Mouse (Mus musculus) lung, adult 2 months (tissue): ENCODE data around the gene Htra1. TPM values are rescaled to one million over a fixed set of nuclear protein-coding genes. Genes with fewer than 3 reads are reported as not detected.

Experiments
- DNase-seq: peaks from one replicate; pipeline ENCODE4 v3.0.0; 2022
- H3K4me1 ChIP-seq: fragments of 200-500 bp; 2 replicates; pipeline ENCODE4 v1.6.1; 2011; ENCODE audit warnings: low read length; ENCODE audit not compliant: control insufficient read depth, insufficient read depth
- H3K4me3 ChIP-seq: fragments of 200-500 bp; replicated peaks from 2 replicates; pipeline ENCODE3; 2011; ENCODE audit warnings: low read depth, mild to moderate bottlenecking, control low read depth, low read length; ENCODE audit errors: extremely low read depth
- CTCF ChIP-seq: fragments of 200-500 bp; IDR thresholded peaks from 2 replicates; pipeline ENCODE4 v1.5.1; 2011; ENCODE audit warnings: mild to moderate bottlenecking, low read length, control low read depth; ENCODE audit not compliant: insufficient read depth
- POLR2A ChIP-seq: fragments of 200-500 bp; IDR thresholded peaks from 2 replicates; pipeline ENCODE4 v1.6.1; 2011; ENCODE audit warnings: low read depth, mild to moderate bottlenecking, control low read depth, low read length, borderline replicate concordance; ENCODE audit errors: extremely low read depth
- WGBS: fragments of 180-500 bp; shearing (Covaris S2); methylation state at CpG from one replicate; pipeline ENCODE4 v1.1.7; 2018; 5-methylcytosine and 5-hydroxymethylcytosine counted together
- polyA plus RNA-seq: library from polyadenylated mRNA; depleted of rRNA; stranded (reverse); fragments of >200 nt; gene quantifications from 2 replicates; pipeline ENCODE4 v1.2.3, GENCODE M21; 2012

The Htra1 gene
- polyA plus RNA-seq, 1 experiment: 65.2 TPM

GRCm38 (mm10) chr7:130988146-130988545 lies 52.2 kb downstream of the Htra1 start:
- 41% methylated on average over 5 of the region's 5 CpGs for WGBS

GRCm38 (mm10) chr7:130989371-130989770 lies 53.5 kb downstream of the Htra1 start:
- WGBS: 65% methylated on average over 3 of the region's 3 CpGs
- DNase-seq: no peak
- TF ChIP-seq CTCF (no peak), POLR2A (no peak)
- no peak overlapping the region for H3K4me3 ChIP-seq
- peaks cover 3% of the 10 kb centered on the region; the same call in 1 of the 2 replicates for H3K4me1 ChIP-seq

More at GRCm38 (mm10) chr7:130988146-130988545, 52.2 kb downstream of the Htra1 start:
- TF ChIP-seq CTCF (no peak), POLR2A (no peak)
- no peak for DNase-seq
- H3K4me1 ChIP-seq: peaks cover 3% of the 10 kb centered on the region; the same call in 1 of the 2 replicates
- no peak overlapping the region for H3K4me3 ChIP-seq

GRCm38 (mm10) chr7:130991174-130991789 lies 55.4 kb downstream of the Htra1 start:
- DNase-seq: no peak
- WGBS: 81% methylated on average over 13 of the region's 13 CpGs
- Histone ChIP-seq H3K4me3 (no peak overlapping the region), H3K4me1 (peaks cover 3% of the 10 kb centered on the region; the same call in 1 of the 2 replicates)
- no peak for TF ChIP-seq CTCF
- TF ChIP-seq POLR2A: no peak

GRCm38 (mm10) chr7:130993907-130994306 lies 58.0 kb downstream of the Htra1 start:
- no peaks in the 10 kb centered on the region for H3K4me1 ChIP-seq
- WGBS: 45% methylated on average over 8 of the region's 8 CpGs
- no peak overlapping the region for H3K4me3 ChIP-seq
- DNase-seq: no peak
- TF ChIP-seq CTCF: peak; percentile 17; the same call in 1 of the 2 replicates
- TF ChIP-seq POLR2A: no peak

GRCm38 (mm10) chr7:131001976-131002726 lies 66.2 kb downstream of the Htra1 start:
- WGBS: 73% methylated on average over 12 of the region's 12 CpGs
- TF ChIP-seq CTCF (no peak), POLR2A (no peak)

GRCm38 (mm10) chr7:131004071-131004470 lies 68.2 kb downstream of the Htra1 start:
- Histone ChIP-seq H3K4me3 (no peak overlapping the region), H3K4me1 (no peaks in the 10 kb centered on the region)
- no peak for DNase-seq
- TF ChIP-seq POLR2A (no peak), CTCF (no peak)
- 87% methylated on average over 5 of the region's 5 CpGs for WGBS

More at GRCm38 (mm10) chr7:131001976-131002726, 66.2 kb downstream of the Htra1 start:
- Histone ChIP-seq H3K4me3 (no peak overlapping the region), H3K4me1 (no peaks in the 10 kb centered on the region)
- no peak for DNase-seq

DNA sequence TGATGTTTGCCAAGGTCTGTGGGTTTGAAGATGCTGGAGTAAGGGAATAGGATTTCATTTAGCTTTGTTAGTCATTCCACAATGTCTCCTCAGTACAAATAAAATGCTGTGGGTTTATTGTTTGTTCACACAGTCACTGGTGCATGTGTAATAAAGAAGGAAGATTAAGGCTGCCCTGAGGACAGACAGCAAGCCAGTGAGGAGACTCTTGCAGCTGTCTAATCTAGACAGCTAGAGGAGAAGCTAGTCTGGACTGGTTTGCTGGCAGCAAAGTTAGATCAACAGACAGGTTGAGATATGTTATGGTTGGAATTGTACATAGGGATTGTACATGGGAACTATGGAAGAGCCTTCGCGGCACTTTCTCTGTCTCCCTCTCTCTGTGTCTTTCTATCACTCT lies 71.3 kb downstream of the Htra1 start:
- no peak for DNase-seq
- no peak for TF ChIP-seq CTCF
- no peak for TF ChIP-seq POLR2A
- Histone ChIP-seq H3K4me3 (no peak overlapping the region), H3K4me1 (no peaks in the 10 kb centered on the region)
- 94% methylated on average over 2 of the region's 2 CpGs for WGBS

GRCm38 (mm10) chr7:131009178-131009577 lies 73.3 kb downstream of the Htra1 start:
- no peak overlapping the region for H3K4me3 ChIP-seq
- TF ChIP-seq POLR2A: no peak
- no peak for TF ChIP-seq CTCF
- 76% methylated on average over 5 of the region's 5 CpGs for WGBS
- no peak for DNase-seq
- no peaks in the 10 kb centered on the region for H3K4me1 ChIP-seq

DNA sequence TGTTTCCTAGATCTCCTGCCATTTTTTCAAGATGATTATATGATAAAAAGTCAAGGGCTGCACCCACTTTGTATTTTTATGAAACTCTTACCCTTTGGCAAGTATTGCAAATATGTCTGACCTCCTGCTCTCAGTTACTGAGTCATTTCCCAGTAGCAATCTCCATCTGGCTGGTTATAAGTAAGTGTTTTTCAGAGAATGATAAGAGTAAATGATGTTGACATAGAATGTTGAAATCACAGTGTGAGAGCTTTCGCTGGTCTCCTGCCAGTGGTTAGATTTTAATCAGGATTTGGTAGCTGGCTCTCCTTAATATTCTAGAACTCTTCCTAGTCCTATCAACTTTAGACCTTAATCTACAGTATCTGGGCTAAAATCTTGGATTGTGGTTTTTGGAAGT lies 76.0 kb downstream of the Htra1 start:
- Histone ChIP-seq H3K4me1 (no peaks in the 10 kb centered on the region), H3K4me3 (no peak overlapping the region)
- TF ChIP-seq CTCF (no peak), POLR2A (no peak)
- DNase-seq: no peak
- WGBS: 40% methylated on average over 1 of the region's 1 CpGs
